Mouse (Mus musculus) layer of hippocampus, adult 2 months (tissue): ENCODE measurements at regions not wholly inside any gene's neighbourhood (a gene's known extent, or its start where the extent isn't known, plus 50 kb on each side); places are given as distances from the start of the nearest gene placed in this dataset.

Source experiments
- DNase-seq, 2 experiments: peaks; one replicate each; pipeline ENCODE4 v3.0.0; 2022; ENCODE audit warnings: low spot score in 2 of 2
- H3K27ac ChIP-seq: fragments of 200-600 bp; 2 replicates; pipeline ENCODE4 v1.8.1; 2022
- H3K4me3 ChIP-seq: fragments of 200-600 bp; 2 replicates; pipeline ENCODE4 v1.8.1; 2022; ENCODE audit warnings: mild to moderate bottlenecking
- CTCF ChIP-seq: fragments of 200-600 bp; conservative IDR thresholded peaks from 2 replicates; pipeline ENCODE4 v1.8.1; 2022; ENCODE audit warnings: antibody characterized with exemption, mild to moderate bottlenecking, moderate library complexity

- Histone ChIP-seq H3K27ac (no peak overlapping the region), H3K4me3 (no peak overlapping the region)
- no peak for DNase-seq
- no peak for TF ChIP-seq CTCF
Observed at GRCm38 (mm10) chr11:19355179-19355578, 336.4 kb upstream of the Meis1 start.

GRCm38 (mm10) chr11:19356151-19356550, 337.4 kb upstream of the Meis1 start:
- TF ChIP-seq CTCF: no peak
- Histone ChIP-seq H3K4me3 (no peak overlapping the region), H3K27ac (no peak overlapping the region)
- no peak for DNase-seq

GRCm38 (mm10) chr11:19369152-19369551, 350.4 kb upstream of the Meis1 start:
- H3K27ac ChIP-seq: no peak overlapping the region
- no peak for DNase-seq
- no peak overlapping the region for H3K4me3 ChIP-seq
- TF ChIP-seq CTCF: no peak

- H3K4me3 ChIP-seq: no peak overlapping the region
- DNase-seq: no peak
- no peak for TF ChIP-seq CTCF
- no peak overlapping the region for H3K27ac ChIP-seq
Observed at GRCm38 (mm10) chr11:19373476-19373875, 354.7 kb upstream of the Meis1 start.

GRCm38 (mm10) chr11:19380935-19381334, 362.1 kb upstream of the Meis1 start:
- DNase-seq: no peak
- TF ChIP-seq CTCF: no peak
- Histone ChIP-seq H3K4me3 (no peak overlapping the region), H3K27ac (no peak overlapping the region)

GRCm38 (mm10) chr11:19389136-19389535, 370.4 kb upstream of the Meis1 start:
- no peak for DNase-seq
- TF ChIP-seq CTCF: no peak
- Histone ChIP-seq H3K27ac (no peak overlapping the region), H3K4me3 (no peak overlapping the region)

GRCm38 (mm10) chr11:19392190-19392589, 373.4 kb upstream of the Meis1 start:
- no peak for TF ChIP-seq CTCF
- Histone ChIP-seq H3K27ac (no peak overlapping the region), H3K4me3 (no peak overlapping the region)
- no peak for DNase-seq

GRCm38 (mm10) chr11:19394372-19394771, 375.6 kb upstream of the Meis1 start:
- H3K4me3 ChIP-seq: no peak overlapping the region
- no peak for DNase-seq
- no peak for TF ChIP-seq CTCF
- no peak overlapping the region for H3K27ac ChIP-seq

GRCm38 (mm10) chr11:19400396-19400795, 381.6 kb upstream of the Meis1 start:
- TF ChIP-seq CTCF: no peak
- no peak overlapping the region for H3K4me3 ChIP-seq
- no peak overlapping the region for H3K27ac ChIP-seq
- no peak for DNase-seq

- TF ChIP-seq CTCF: peak; percentile 76
- Histone ChIP-seq H3K27ac (no peak overlapping the region), H3K4me3 (no peak overlapping the region)
- DNase-seq: no peak
Observed at GRCm38 (mm10) chr11:19420143-19420542, 401.4 kb upstream of the Meis1 start.

- H3K27ac ChIP-seq: no peak overlapping the region
- H3K4me3 ChIP-seq: no peak overlapping the region
- no peak for TF ChIP-seq CTCF
- no peak for DNase-seq
Observed at GRCm38 (mm10) chr11:19423268-19423667, 404.5 kb upstream of the Meis1 start.

- TF ChIP-seq CTCF: no peak; the same call in 1 of the 2 replicates
- H3K27ac ChIP-seq: no peak overlapping the region
- H3K4me3 ChIP-seq: peak overlapping the region; percentile 6; the same call in 1 of the 2 replicates
- peak; percentile 30 to 43 for DNase-seq
Observed at GRCm38 (mm10) chr11:19423841-19424815, 405.3 kb upstream of the Meis1 start.

- TF ChIP-seq CTCF: no peak
- H3K4me3 ChIP-seq: no peak overlapping the region
- no peak for DNase-seq
- no peak overlapping the region for H3K27ac ChIP-seq
Observed at GRCm38 (mm10) chr11:19427559-19427958, 408.8 kb upstream of the Meis1 start.
